Mouse (Mus musculus) brain, embryonic 14.5 days (tissue): ENCODE results near the gene Prune2.

Experiments used
- CTCF ChIP-seq: fragments of 200-500 bp; IDR thresholded peaks from 2 replicates; pipeline ENCODE4 v1.5.1; 2012; ENCODE audit warnings: inconsistent platforms, mild to moderate bottlenecking, moderate library complexity, borderline replicate concordance; ENCODE audit not compliant: insufficient read depth, insufficient read length; ENCODE audit errors: extremely low read depth
- POLR2A ChIP-seq: fragments of 200-500 bp; IDR thresholded peaks from 2 replicates; pipeline ENCODE4 v1.6.1; 2012; ENCODE audit warnings: mild to moderate bottlenecking, inconsistent platforms, borderline replicate concordance; ENCODE audit not compliant: poor library complexity, insufficient read depth, insufficient read length, severe bottlenecking; ENCODE audit errors: extremely low read depth

- TF ChIP-seq POLR2A (no peak), CTCF (no peak)
These were observed 140.4 kb downstream of the Prune2 start for GRCm38 (mm10) chr19:17096338-17096737.
